Mouse (Mus musculus) monocyte, adult 59 days (primary cell): ENCODE measurements around the gene Ubiad1. TPM values are rescaled to one million over a fixed set of nuclear protein-coding genes. Genes with fewer than 3 reads are reported as not detected.

ENCODE experiments used
- total RNA-seq, 2 experiments: library from RNA; stranded (reverse); gene quantifications; one replicate each; pipeline ENCODE4 v1.2.4; 2023

Ubiad1 gene
- 1 to 10 TPM; 5.0 to 5.1 TPM for total RNA-seq

DNA sequence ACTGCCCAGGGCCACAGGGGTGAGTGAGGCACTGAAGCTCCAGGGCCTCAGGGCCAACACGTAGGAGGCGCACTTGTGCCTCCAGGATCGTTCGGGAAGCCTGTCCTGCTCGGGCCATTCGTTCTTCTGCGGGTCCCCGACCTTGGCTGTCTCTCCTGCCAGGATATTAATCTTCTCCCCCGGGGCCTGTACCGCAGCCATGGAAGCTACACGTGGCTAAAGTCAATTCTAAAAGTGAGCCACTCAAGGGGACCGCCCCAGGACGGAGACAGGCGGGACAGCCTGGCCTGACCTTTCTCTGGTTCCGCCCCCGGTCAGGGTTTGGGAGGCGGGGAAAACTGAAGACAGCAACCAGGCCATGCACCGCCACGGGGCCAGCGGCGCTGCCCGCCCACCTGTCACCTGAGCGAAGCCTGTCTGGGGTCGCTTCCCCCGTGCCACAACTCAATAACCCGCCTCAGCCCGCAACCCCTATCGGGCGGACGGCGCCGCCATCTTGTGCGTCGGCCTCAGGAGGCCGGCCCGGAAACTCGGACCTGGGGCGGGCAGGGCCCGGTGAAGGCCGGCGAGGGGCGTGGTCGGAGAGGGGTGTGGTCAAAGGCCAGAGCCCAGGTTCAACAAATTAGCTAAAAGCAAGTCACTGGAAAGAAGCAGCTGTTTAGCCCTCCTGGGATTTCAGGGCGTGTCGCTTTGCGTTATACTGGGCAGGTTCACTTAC, at the start of gene Ubiad1:
Ubiad1 (minus strand) TSS at position 522 of the 718 bp plus-strand sequence.

DNA sequence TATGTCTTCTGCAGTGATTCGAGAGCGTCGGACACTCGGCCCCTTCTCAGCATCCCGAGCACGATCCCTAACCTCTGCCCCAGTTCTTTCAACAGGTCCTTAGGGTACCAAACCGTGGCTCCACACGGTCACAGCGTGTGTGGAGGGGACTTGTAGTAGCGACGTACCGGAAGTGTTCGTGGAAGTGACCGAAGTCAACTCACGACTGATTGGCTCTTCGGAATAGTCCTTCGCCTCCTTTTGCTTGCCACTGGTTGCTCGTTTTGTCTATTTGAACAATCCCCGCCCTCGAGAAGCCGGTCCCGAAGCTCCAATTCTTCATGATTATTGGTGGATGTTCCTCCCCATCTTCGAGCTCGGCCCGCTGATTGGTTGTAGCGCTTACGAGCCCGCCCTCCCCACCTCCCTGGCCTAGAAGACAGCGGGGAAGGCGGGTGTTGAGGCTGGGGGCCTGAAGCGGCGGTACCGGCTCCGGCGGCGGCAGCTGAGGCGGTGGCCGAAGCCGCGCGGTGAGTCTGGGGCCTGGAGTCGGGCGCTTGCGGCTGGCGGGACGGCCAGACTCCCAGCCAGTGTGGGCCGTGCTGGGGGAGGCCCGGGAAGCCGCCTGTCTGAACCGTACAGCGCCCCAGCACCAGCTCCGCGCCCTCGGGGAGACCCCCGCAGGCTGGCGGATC, 3.7 kb upstream of the Ubiad1 start, which contains the start of gene Mtor:
Mtor (plus strand) TSS at position 433 of the 674 bp plus-strand sequence.

Other genes with a start within 250 kb of the Ubiad1 start
- gene Disp3, start 156.8 kb downstream of the Ubiad1 start, total RNA-seq: not detected
- gene Mtor, start 3.8 kb upstream of the Ubiad1 start, total RNA-seq: 10 to 100 TPM; 38.6 to 40.5 TPM
- 1 to 10 TPM in 1 of 2 experiments, under 1 TPM in 1; 0.89 to 1.4 TPM for gene Angptl7, start 55.7 kb upstream of the Ubiad1 start, total RNA-seq
- 10 to 100 TPM; 50.9 to 54.1 TPM for gene Exosc10, start 113.7 kb upstream of the Ubiad1 start, total RNA-seq
- gene Srm, start 146.7 kb upstream of the Ubiad1 start, total RNA-seq: 10 to 100 TPM; 17.8 to 20.9 TPM
- not detected for gene Masp2, start 157.8 kb upstream of the Ubiad1 start, total RNA-seq
- gene Tardbp, start 182.2 kb upstream of the Ubiad1 start, total RNA-seq: 100 to 1,000 TPM; 176 to 181 TPM
- not detected for gene Gm572, start 198.5 kb upstream of the Ubiad1 start, total RNA-seq